Comparison of ENCODE assay signal across 16 mouse cellular contexts in the genomic region with DNA sequence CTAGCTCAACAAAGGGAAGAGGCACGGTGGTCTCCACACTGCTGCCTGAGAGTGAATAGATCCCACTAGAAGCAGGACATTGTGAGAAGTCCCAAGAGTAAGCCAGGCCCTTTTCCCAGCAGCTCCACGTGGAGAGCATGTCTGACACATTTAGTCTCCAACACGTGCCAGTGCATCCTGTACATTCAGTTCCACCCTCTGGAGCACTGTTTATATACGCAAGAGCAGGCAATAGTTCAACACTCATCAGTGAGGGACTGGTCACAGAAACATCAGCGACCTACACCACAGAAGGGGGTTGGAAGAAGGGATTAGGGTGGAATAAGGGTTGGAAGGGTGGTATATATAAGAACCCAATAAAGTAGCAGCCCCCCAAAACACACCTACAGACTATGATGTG.
"Had no signal": no experiment of that assay in that cellular context is flagged by ENCODE, and none has a peak within 500 bp of the region (broad histone marks: within the 10 kb centered on the region; RNA-seq: fewer than 3 reads in every experiment).

No protein-coding gene starts in this region.

- H3K9ac ChIP-seq: neural tube, embryonic 13.5 days; neural tube, embryonic 15.5 days; stomach, embryonic 15.5 days had no signal

- H3K4me1 ChIP-seq: neural tube, embryonic 13.5 days; neural tube, embryonic 15.5 days; stomach, embryonic 15.5 days had no signal

- H3K9me3 ChIP-seq: neural tube, embryonic 13.5 days; neural tube, embryonic 15.5 days; stomach, embryonic 15.5 days had no signal

- H3K4me3 ChIP-seq: neural tube, embryonic 13.5 days; neural tube, embryonic 15.5 days; stomach, embryonic 15.5 days had no signal

- H3K27me3 ChIP-seq: neural tube, embryonic 13.5 days; neural tube, embryonic 15.5 days; stomach, embryonic 15.5 days had no signal

- H3K27ac ChIP-seq: neural tube, embryonic 13.5 days; neural tube, embryonic 15.5 days; stomach, embryonic 15.5 days; stomach, postnatal 0 days had no signal

- H3K36me3 ChIP-seq: stomach, embryonic 15.5 days had no signal

- H3K4me2 ChIP-seq: neural tube, embryonic 13.5 days; neural tube, embryonic 15.5 days; stomach, embryonic 15.5 days had no signal

- DNase-seq: retina, postnatal 1 day; right cerebral cortex, adult 18-20 months; right cerebral cortex, postnatal 14 days; right cerebral cortex, postnatal 25 days; right cerebral cortex, postnatal 4 days; spleen, adult 18-20 months; thymus, adult 18-20 months; thymus, adult 2 months; thymus, postnatal 14 days; thymus, postnatal 25 days; thymus, postnatal 36 days; thymus, postnatal 4 days had no signal
